Mouse (Mus musculus): Measurements from ENCODE around the gene Fzd5.
A peak's percentile ranks its signal among the peaks of the same experiment; 100 is the strongest.

Fzd5 gene

GRCm38 (mm10) chr1:64733453-64734245 lies 3.9 kb downstream of the Fzd5 start:
- DNase-seq = peak; percentile 33

- DNase-seq = no peak
Observed at GRCm38 (mm10) chr1:64732637-64733200, 4.8 kb downstream of the Fzd5 start.

GRCm38 (mm10) chr1:64732161-64732560 lies 5.4 kb downstream of the Fzd5 start:
- no peak for DNase-seq

GRCm38 (mm10) chr1:64731341-64732020 lies 6.1 kb downstream of the Fzd5 start:
- DNase-seq = no peak

GRCm38 (mm10) chr1:64730046-64730445 lies 7.5 kb downstream of the Fzd5 start:
- no peak for DNase-seq

GRCm38 (mm10) chr1:64721034-64721587 lies 16.4 kb downstream of the Fzd5 start:
- DNase-seq = no peak

GRCm38 (mm10) chr1:64717504-64717903 lies 20.0 kb downstream of the Fzd5 start:
- DNase-seq = peak; percentile 50

- no peak for DNase-seq
Observed at GRCm38 (mm10) chr1:64716589-64717304, 20.8 kb downstream of the Fzd5 start.

- no peak for DNase-seq
Observed at GRCm38 (mm10) chr1:64715458-64715857, 22.1 kb downstream of the Fzd5 start.

GRCm38 (mm10) chr1:64712006-64712760 lies 25.4 kb downstream of the Fzd5 start:
- no peak for DNase-seq

- DNase-seq = peak; percentile 44
Observed at GRCm38 (mm10) chr1:64709891-64710290, 27.7 kb downstream of the Fzd5 start.

GRCm38 (mm10) chr1:64706610-64707009 lies 30.9 kb downstream of the Fzd5 start:
- DNase-seq = no peak

GRCm38 (mm10) chr1:64705230-64705629 lies 32.3 kb downstream of the Fzd5 start:
- peak; percentile 74 for DNase-seq

GRCm38 (mm10) chr1:64701780-64702179 lies 35.8 kb downstream of the Fzd5 start:
- no peak for DNase-seq

- DNase-seq = no peak
Observed at GRCm38 (mm10) chr1:64695156-64695555, 42.4 kb downstream of the Fzd5 start.

- DNase-seq = no peak
Observed at GRCm38 (mm10) chr1:64691581-64691980, 46.0 kb downstream of the Fzd5 start.

- peak; percentile 59 for DNase-seq
Observed at GRCm38 (mm10) chr1:64691121-64691551, 46.4 kb downstream of the Fzd5 start.

- DNase-seq = peak; percentile 100
Observed at GRCm38 (mm10) chr1:64690213-64691013, 47.1 kb downstream of the Fzd5 start, which contains the start of gene Ccnyl1. Ccnyl1 (plus strand) TSS chr1:64690455.

- DNase-seq = peak; percentile 7
Observed at GRCm38 (mm10) chr1:64689561-64690212, 47.9 kb downstream of the Fzd5 start.

- DNase-seq = no peak
Observed at GRCm38 (mm10) chr1:64688046-64688445, 49.5 kb downstream of the Fzd5 start.

- DNase-seq = no peak
Observed at GRCm38 (mm10) chr1:64684440-64684839, 53.1 kb downstream of the Fzd5 start.
